Mouse (Mus musculus) A20 (cell line): ENCODE data around the gene Kctd17.

Experiments used
- DNase-seq: peaks from one replicate; pipeline ENCODE4 v3.0.0-alpha.2; 2011; ENCODE audit warnings: low read depth, low spot score

Kctd17 gene

DNA sequence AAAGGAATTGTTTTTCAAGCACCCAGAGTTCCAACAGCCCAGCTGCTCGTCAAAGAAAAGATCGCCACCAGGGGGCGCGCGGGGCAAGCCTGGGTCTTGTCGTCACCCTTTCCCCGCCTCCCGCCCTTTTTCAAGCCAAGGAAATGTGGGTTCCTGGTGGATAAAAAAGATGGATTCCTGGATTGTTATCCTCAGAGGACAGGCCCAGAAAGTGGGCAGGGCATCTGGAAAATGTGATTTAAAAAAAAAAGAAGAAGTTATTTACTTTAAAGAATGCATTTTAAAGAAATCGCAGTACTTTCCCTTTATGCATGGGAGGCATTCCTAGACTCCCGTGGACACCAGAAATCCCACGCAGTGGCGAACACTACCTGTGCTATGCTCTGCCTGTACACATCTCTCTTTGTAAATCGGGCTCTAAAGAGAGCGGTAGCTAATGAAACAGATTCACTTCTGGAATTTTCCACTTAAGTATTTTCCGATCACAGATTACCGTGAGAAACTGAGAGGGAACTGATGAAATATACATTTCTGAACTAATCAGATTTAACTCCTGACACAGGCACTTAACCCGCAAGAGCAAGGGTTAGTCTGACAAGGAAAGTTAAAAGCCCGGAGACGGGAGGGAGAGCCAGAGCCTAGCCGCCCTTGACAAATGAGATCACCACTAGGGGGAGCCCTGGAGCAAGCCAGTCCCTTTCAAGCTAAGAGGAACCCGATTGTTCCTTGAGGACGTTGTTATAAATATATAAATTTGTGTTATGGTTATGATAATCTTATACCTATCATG lies 19.6 kb downstream of the Kctd17 start:
- peak; percentile 84 for DNase-seq

DNA sequence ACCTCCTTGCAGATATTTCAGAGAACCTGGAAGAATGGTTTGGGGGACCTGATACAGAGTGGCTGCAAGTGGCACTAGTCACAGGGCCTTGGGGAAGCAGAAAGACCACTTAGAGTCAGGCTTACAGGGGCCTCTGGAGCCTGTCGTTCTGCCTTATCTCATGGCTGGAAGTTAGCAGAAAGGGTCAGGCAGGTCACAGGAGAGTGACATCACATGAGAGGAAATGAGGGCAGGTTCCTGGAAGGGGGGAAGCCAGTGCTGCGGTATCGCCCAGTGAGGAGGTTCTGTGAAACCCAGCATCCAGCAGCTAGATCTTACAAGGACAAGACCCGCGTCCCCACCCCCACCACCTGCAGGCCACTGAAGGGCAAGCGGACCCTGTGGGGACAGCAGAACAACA lies 20.8 kb downstream of the Kctd17 start:
- DNase-seq = no peak

DNA sequence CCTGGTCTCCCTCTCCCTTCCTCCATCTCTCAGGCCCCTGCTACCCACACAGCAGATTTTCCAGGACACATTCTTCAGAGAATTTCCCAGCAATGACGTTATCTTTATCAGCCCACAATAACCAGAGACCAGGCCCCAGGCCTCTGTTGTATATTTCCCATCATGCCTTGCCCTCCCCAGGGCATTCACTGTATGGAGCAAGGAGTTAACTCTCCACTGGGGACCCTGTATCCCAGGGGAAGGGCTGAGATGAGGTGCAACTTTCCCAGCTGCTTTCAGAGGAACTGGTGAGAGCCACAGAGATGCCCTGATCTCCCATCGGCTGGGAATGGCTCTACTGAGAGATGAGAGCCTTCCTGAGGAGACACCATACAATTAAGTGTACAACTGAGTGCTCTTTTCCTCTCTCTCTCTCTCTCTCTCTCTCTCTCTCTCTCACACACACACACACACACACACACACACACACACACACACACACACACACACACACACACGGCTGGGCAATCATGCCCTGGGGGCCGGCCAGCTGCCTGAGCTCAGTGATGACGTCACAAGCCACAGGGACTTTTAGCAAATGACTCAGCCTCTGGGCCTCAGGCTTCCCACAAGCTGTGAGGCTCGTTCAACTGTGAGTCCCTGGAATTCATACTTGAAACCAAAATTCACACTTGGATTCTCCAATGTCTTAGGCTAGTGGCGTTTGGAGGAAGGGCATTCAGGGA lies 21.5 kb downstream of the Kctd17 start:
- DNase-seq = peak; percentile 81

DNA sequence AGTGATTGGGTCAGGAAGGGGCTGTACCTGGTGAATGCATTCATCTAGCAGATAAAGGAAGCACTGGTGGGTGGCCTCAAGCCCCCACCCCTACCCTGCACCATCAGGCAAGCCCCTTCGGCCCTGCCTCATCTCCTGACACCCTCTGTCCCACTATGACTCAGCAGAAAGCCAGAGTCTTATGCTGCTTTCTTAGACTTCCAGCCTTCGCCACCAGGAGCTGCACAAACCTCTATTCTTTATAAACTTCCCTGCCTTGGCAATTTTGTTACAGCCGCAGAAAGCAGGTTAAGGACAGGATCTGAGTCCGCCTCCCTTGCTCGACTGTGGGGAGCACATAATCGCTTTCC lies 22.0 kb downstream of the Kctd17 start:
- no peak for DNase-seq

DNA sequence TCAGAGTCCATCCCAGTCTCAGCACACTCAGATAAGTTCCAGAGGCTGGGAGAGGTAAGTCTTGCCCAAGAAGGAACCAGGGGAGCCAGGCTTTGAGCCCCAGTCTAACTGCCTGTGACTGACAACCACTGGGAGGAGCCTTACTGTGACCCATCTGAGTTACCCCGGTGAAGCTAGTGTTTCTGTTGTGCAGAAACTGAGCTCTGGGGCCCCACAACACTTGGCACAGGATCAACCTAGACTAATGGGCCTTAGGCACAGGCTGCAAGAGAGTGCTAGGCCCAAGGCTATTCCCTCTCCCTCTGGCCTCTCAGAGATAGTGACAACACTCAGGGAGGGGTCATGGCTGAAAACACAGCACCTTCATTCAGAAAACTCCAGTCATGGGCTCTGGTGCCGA lies 22.8 kb downstream of the Kctd17 start:
- no peak for DNase-seq

DNA sequence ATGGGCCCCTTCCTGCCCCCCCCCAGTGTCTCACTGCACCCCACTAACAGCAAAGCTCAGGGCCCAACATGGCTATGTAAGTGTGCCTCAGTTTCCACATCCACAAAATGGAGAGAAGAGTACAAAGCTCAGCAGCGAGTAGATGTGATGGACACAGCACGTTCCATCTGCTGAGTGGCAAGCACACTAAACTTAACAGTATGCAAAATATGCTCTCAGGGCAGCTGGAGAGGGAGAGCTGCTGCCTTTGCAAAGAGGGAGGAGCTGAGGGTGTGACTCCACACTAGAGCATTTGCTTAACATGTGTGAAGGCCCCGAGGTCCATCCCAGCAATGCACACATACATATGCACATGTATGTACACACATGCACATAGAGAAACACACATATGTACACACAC lies 24.6 kb downstream of the Kctd17 start:
- peak; percentile 37 for DNase-seq

DNA sequence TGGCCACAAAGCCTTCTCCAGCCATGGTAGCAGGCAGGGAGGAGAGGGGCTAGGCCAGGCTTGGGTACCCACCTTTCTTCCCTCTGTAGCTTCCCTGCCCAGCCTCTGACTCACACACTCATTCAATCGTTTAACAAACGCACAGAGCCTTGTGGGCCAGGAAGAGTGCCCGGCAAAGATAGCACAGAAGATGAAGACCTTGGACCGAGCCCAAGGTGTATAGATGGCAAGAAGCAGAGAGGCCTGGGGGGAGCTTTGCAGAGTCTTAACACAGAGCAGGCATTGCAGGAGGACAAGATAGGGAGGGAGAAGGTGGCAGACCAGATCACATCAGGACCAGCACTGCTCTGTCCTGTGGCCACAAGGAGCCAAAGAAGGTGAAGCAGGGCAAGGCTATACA lies 26.8 kb downstream of the Kctd17 start:
- DNase-seq = no peak

DNA sequence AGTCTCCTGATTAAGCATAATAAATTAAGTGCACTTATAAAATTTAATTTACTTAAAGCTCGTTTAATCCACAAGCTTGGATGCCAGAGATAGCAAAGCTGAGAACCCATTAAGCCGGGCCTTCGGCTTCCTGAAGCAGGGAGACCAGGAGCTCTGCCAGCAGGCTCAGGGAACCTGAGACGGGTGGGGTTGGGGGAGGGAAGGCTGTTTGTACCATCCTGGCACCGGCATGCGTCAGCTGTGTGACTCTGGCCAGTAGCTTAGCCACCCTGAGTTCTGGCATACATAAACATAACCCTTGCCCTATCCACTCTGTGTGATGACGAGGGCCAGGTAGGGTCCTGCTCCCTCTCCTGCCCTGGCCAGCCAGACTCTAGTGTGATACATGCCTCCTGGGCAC lies 27.7 kb downstream of the Kctd17 start:
- no peak for DNase-seq

DNA sequence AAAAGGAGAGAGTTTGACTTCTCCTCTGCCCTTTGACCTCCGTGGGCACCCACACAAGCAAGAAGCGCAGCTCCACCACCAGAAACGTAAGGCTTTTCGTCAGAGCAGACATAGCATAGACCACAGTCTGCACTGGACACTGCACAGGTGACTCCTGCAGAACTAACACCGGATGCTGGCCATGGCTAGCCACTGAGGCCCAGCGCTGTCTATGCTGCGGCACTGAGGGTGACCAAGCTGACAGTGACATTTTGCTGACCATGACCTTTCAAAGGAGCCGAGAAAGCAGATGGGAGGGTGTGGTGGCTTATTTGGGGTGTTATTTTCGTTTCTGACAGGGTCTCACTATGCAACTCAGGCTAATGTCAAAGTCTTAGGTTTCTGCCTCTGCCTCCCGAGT lies 28.8 kb downstream of the Kctd17 start:
- DNase-seq = no peak

DNA sequence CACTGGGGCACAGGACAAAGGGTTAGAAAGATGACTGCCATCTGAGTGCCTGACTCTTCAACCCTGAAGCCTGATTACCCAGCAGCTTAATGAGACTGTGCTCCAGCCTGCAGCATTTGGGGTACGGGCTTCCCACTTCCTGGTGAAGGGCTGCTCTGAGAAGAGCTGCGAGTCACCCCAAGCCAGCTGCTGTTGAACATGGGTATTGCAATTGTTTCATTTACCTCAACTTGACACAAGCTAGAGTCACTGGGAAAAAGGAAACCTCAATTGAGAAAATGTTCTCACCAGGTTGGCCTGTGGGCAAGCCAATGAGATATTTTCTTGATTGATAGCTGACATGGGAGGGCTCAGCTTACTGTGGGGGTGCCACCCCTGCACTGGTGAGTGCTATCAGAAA lies 34.6 kb downstream of the Kctd17 start:
- DNase-seq = no peak

DNA sequence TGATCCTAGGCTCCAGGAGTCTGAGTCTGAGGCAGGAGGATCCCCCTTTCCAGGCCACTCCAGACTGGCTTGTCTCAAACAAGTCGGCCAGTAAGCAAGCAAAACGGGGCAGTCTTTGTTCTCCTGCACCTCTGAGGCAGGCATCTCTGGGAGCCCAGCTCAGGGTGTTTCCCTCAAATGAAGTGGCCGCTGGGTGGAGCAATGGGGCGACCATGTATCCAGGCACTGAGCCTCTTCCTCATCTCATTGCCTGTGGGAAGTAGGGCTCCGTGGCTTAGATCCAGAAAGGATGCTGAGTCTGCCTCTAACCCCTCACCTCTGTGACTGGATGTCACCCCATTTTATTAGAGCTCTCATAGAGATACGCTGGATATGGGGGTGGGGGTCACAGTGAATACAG lies 38.4 kb downstream of the Kctd17 start:
- DNase-seq = no peak

DNA sequence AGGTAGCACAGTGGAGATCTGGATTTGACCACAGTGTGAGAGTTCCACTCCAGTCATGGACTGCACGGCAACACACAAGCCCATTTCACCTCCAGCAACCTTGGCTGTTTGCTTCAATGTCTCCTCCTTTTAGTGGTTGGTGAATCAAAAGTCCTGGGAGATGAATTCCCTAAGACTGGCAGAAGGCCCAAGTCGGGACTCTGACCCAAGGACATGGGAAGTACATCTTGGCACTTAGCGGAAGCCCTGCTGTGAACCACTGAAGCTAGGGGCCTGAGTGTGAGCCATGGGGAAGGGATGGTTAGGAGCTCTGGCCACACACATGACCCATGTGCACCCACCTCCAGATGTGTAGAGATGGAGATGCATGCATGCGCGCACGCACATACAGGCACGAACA lies 39.2 kb downstream of the Kctd17 start:
- no peak for DNase-seq

DNA sequence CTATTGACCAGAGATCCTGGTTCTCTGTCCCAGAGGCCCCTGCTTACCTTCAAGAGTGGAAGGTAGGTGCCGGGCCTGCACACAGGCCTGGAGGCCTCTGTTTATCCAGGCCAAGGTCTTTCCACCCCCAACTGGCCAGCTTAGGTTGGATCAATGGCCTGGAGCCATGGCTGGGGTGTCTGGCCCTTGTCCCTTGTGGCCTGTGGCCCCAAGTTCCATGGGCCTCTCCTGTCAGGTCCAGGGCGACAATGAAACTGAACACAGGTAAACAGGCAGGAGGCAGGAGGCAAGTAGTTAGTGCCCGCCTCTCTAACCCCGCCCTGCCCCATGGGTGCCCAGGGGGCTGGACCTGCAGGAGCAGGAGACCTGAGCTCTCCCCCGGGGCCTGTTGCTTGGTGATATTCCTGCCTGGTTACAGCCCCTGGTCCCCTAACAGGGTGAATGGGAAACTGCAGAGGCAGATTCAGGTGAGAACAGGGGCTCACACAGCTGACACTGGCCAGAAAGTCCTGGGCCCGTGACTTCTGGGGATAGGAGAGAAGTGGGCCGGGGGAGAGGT lies 40.1 kb downstream of the Kctd17 start, which contains the start of gene Tmprss6:
TSS of gene Tmprss6 (minus strand) at position 256 of the 559 bp plus-strand sequence.
- no peak for DNase-seq

DNA sequence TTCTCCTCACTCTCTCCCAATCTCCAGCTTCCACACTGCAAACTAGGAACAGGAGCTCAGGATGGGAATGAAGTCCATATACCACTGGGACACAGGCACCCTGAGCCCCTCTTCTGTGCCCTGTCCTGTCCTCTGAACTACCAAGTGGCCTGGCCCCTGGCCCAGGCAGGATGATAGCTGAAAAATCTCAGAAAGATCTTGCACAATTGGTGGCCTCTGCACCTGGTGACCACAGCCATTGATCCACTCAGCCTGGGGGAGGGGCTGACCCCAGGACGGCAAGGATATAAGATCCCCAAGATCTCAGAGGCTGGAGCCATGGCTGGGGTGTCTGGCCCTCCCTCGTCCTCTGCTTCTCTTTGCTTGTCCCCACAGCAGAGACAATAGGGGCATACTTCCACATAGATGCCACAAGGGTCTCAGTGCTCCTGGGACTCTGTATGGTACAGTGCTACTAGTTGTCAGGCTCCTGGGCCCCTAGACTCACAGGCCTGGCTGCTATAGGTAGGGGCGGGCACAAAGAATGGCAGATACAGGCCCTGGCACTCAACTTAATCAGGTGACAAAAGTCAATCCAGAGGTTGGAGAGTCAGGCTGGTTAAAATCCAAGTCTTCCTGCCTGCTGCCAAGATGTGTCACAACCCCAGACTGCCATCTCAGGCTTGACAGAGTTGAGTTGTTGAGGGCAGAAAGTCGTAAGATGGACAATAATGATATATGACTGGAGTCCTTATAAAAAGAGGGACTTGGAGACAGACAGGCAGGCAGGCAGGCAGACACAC lies 42.3 kb downstream of the Kctd17 start:
- no peak for DNase-seq

DNA sequence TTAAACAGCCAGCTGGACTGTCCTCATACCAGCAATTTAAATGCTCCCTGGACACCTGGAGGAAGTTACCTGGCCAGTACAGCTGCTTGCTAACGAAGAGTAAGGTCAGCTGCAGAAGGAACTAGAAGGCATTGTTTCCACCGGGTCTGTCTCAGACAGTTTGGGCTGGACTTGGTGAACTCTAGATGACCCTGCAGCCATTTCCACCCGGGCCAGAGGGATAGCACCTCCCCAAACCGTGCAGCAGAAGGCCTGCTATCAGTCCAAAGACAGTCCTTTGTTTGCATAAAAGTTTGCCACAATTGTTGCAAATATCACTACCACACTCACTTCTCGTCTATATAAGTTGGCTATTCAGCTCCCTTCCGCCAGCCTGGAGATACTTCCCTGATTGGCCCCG lies 43.5 kb downstream of the Kctd17 start:
- DNase-seq = no peak

DNA sequence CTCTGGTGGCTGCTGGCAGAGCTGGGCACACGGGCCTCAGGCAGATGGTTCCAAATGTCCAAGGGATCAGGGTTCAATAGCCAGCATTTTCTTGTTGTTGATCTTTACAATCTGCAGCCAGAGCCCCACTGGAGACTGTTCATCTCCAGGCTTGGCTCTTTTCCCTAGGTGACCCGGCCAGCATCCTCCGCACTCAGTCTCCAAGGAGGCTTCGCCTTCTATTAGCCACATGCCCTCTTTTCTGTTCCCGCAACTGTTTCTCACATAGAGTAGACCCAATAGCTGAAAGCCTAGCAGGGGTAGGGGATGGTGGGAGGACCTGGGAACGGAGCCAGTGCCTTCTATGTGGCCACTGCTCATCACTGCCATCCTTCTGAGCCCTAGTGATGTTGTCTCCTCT lies 45.1 kb downstream of the Kctd17 start:
- DNase-seq = no peak

DNA sequence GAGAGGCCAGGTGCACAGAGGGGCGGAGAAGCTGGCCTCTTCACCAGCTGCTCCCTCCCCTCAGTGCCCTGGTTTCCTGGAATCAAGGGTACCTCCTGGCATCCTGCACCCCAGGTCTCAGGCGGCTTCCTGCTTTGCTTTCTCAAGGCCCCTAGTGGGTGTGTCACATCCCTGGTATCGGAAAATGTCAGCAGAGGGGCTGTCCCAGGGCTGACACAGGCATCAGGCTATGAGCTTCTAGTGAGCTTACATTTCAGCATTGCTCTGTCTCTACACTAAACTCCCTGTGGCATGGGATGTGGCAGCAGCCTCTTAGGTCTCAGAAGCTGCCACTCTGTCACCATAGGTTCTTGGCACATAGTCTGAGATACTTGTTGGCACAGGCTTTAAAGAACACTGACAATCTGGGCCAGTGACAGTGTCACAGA lies 47.3 kb downstream of the Kctd17 start:
- DNase-seq = no peak

DNA sequence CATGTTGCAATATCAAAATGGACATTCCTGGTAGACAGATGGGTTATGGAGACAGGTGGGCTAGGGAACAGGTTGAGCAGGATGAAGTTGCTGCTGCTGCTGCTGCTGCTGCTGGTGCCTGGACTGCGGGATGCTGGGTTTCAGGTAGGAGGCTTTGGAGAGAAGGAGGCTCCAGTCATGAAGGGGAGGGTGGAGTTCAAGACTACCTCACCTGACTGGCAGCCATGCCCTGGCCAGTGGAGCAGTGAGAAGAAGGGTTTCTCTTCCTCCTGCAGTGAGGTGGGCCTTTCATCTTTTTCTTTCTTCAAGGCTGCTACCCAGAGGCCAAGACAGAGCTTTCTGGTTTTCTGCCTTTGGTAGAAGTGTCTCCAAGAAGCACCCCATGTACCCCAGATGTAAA lies 48.5 kb downstream of the Kctd17 start:
- peak; percentile 16 for DNase-seq

DNA sequence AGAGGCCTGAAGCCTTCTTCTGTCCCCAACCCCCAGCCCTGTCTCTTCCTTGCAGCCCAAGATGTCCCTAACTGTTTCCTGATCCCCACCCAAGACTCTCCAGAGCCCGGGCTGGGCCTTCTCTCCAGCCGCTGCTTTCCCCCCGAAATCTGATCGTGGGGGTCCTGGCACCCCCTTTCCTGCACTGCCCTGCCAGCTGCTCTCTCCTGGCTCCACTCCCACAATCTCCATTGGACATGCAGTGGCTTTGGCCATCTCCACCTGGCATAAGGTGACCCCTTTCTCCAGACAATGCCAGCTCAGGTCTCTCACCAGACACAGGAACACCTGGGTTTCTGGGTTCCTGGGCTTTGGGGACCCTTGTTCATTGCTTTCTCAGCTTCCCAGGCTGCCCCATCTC lies 49.7 kb downstream of the Kctd17 start:
- no peak for DNase-seq

DNA sequence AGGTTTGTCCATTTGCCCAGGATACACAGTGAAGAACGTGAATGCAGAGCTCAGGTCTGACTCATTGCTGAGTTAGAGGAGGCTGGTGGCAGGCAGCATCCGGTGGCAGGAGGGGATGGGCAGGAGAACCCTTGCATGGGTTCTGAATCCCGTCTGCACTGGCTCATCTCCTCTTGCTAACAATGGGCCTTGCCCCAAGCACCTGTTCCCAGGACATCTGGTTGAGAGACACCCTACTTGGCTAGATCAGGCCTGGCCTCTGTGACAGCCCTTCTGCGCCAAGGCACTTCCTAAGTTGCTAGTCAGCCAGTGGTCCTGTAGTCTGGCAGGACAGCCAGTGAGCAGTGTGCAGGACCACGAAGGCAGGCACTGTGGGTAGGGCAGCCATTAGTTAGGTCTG lies 51.1 kb downstream of the Kctd17 start:
- DNase-seq = no peak

DNA sequence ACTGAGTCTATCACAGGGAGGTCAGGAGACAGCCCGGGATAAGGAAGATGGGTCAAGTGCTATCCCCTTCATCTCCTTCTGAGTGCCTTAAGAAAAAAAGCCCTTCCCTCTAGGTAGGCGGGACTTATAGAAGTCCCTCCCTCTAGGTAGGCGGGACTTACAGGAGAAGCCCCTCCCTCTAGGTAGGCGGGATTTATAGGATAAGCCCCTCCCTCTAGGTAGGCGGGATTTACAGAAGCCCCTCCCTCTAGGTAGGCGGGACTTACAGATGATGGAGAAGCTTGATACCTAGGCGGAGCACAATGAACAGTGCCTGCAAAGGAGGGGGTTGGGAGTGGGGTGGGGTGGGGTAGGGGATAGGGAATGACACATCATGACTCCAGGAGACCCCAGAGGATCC lies 51.7 kb downstream of the Kctd17 start:
- no peak for DNase-seq

DNA sequence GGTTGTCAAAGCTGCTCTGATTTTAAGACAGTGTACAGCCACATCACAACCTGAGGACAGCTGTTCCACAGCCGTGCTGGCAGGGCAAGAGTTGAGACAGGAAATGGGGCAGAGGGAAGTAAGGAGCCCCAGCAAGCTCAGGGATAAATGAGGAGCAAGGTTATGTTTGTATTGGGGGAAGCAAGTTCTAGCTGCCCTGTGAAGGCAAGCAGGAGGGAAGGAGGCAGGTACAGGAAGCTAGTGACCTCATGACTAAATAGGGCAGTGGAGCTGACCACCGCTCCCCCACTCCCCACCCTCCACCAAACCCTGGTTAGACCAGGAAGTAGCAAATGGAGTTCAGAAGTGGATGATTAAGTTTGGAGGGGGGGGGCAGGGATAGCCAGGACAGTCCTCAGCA lies 52.6 kb downstream of the Kctd17 start:
- DNase-seq = no peak
